Mouse (Mus musculus) testis, adult 10 weeks (tissue): Measurements from ENCODE around the gene Olfr544. TPM values are rescaled to one million over a fixed set of nuclear protein-coding genes. Genes with fewer than 3 reads are reported as not detected.

ENCODE experiments used
- polyA plus RNA-seq: library from polyadenylated mRNA; stranded (reverse); fragments of 350-450 nt; fragmentation: Illumina TruSeq; extraction: RNeasy Lipid Tissue Mini Kit (QIAGEN cat#74804); gene quantifications from one replicate; pipeline ENCODE4 v1.2.3, GENCODE M21; 2014; ENCODE audit warnings: low read depth, low replicate concordance

Gene Olfr544
- not detected for polyA plus RNA-seq

DNA sequence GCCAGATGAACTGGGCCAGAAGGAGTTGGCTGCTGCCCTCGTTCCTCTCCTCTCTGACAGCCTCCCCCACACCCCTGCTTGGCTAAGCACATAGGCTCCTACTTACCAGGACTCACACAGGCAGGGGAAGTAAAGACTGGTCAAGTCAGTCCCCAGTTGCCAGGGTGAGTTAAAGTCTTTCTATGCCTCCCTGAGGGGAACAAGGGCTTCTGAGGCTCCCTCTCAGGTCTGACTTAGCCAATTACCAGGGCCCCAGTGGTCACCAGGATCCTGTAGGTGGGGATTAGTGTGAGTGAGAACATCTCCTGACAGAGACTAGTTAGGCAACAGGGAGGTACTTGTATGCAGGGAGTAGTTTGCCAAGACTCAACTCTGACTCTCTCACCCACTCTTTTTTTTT, at the start of gene Olfr544:
Olfr544 (minus strand) TSS at position 153 of the 400 bp plus-strand sequence.

DNA sequence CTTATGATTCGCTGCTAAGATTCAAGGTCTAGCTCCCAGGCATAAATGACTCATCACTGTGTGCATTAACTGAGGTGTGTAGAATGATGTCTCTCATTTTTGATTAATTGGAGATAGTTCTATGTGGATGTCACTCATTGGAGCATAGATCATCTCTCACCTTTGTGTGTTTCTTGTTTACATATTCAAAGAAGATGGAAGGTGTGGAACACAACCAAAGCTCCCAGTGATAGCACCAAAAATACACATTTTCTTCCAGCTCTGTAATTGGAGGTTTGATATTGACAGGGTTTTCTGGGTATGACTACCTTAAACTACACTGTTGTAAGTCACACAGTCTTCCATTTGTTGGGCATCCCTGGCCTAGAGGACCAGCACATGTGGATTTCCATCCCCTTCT, 46.3 kb upstream of the Olfr544 start, which contains the start of gene Olfr547:
Olfr547 (plus strand) TSS at position 301 of the 400 bp plus-strand sequence.

DNA sequence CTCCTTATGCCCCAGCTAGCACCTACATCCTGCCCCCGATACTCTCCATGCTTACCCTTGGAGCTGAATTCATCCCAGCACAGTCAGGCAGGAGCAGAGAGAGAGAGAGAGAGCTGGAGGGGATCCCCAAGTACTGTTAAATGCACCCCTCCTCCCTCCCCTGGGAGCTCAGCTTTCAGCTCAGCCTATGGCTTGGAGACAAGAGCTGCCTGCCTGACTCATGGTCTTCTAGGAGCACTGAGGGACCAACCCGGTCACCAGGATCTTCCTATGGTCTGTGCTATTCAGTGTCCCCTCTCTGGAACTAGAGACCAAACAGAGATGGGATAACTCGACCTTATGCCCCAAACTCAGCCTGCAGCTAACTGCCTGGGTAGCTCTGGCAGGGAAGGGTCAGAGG, 11.4 kb upstream of the Olfr544 start, which contains the start of gene Olfr545:
Olfr545 (minus strand) TSS at position 101 of the 400 bp plus-strand sequence.

DNA sequence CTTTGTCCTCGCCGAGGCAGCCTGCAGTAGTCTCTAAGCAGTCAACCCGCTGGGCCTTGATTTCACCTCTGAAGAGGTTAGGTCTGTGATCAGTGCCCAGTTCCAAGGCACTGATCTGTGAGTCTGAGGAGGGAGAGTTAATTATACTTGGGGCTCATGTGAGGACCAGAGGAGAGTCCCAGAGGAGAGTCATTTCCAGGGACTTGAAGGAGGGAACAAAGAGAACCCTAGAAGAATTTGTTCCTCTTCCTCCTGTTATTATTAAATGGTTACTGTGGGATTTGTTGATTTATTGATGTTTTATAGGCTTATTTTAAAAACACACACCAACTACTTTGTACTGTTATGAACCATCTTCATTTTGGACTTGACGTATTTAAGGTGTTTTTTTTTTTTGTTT, 6.5 kb downstream of the Olfr544 start, which contains the start of gene Olfr543:
Olfr543 (minus strand) TSS at position 101 of the 400 bp plus-strand sequence.

DNA sequence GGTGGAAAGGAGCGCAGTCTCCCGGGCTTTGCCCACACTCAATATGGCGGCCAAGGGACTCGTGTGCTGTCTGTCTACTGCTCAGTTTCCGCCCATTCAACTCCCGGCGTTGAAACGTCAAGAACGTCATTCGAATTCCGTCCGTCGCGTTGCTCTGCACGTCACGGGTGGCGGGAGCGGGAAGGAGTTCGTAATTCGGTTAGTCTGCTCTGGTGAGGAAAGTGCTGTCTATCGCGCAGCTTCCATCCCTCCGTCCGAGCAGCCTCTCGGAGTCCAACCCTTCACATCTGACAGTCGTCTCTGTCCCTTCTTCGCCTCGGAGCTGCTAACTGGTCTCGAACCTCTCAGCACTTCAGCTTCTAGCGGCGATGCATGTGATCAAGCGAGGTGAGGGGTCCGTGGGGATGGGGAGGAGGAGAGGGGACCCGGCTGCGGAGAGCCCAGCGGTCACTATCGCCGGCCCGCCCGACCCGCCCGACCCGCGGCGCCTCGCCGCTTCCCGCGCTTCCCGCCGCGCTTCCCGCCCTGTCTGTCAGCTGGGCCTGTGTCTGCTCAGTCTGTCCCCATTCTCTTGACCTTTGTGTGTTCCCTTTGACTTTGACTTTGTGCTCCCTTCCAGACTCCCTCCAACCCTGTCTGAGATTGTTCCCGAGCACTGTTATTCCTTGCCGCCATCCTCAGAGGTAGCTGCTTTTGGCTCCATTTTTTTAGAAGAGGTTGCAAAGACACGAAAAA, 46.3 kb downstream of the Olfr544 start, which contains the start of gene Rrm1:
Rrm1 (plus strand) TSS at position 39 of the 735 bp plus-strand sequence.

Other genes starting within 250 kb of the Olfr544 start
- gene Rhog, start 232.3 kb downstream of the Olfr544 start, polyA plus RNA-seq, result 0.99 TPM
- gene Stim1, start 220.5 kb downstream of the Olfr544 start, polyA plus RNA-seq, result 32.9 TPM
- 83.8 TPM for gene Rrm1, start 46.6 kb downstream of the Olfr544 start, polyA plus RNA-seq
- not detected for gene Olfr543, start 6.6 kb downstream of the Olfr544 start, polyA plus RNA-seq
- not detected for gene Olfr545, start 11.3 kb upstream of the Olfr544 start, polyA plus RNA-seq
- not detected for gene Olfr547, start 46.4 kb upstream of the Olfr544 start, polyA plus RNA-seq
- gene Olfr548-ps1, start 52.6 kb upstream of the Olfr544 start, polyA plus RNA-seq, result not detected
- not detected for gene Olfr549, start 61.6 kb upstream of the Olfr544 start, polyA plus RNA-seq
- 1.1 TPM for gene Trim21, start 77.2 kb upstream of the Olfr544 start, polyA plus RNA-seq
- gene Olfr550, start 83.1 kb upstream of the Olfr544 start, polyA plus RNA-seq, result not detected
- not detected for gene Olfr551, start 103.6 kb upstream of the Olfr544 start, polyA plus RNA-seq
- not detected for gene Olfr552, start 109.5 kb upstream of the Olfr544 start, polyA plus RNA-seq
- not detected for gene Olfr553, start 129.9 kb upstream of the Olfr544 start, polyA plus RNA-seq
- gene Olfr554, start 150.1 kb upstream of the Olfr544 start, polyA plus RNA-seq, result not detected
- not detected for gene Olfr555, start 170.5 kb upstream of the Olfr544 start, polyA plus RNA-seq
- gene Olfr556, start 176.6 kb upstream of the Olfr544 start, polyA plus RNA-seq, result not detected
- gene Trim68, start 199.0 kb upstream of the Olfr544 start, polyA plus RNA-seq, result 5.6 TPM
- gene Olfr557, start 207.6 kb upstream of the Olfr544 start, polyA plus RNA-seq, result not detected
- 0.48 TPM for gene Olfr558, start 213.9 kb upstream of the Olfr544 start, polyA plus RNA-seq
- 0.08 TPM for gene Olfr33, start 230.8 kb upstream of the Olfr544 start, polyA plus RNA-seq
- not detected for gene Olfr559, start 239.2 kb upstream of the Olfr544 start, polyA plus RNA-seq